Mouse (Mus musculus): ENCODE results near the gene Gdnf.

Gene Gdnf

DNA sequence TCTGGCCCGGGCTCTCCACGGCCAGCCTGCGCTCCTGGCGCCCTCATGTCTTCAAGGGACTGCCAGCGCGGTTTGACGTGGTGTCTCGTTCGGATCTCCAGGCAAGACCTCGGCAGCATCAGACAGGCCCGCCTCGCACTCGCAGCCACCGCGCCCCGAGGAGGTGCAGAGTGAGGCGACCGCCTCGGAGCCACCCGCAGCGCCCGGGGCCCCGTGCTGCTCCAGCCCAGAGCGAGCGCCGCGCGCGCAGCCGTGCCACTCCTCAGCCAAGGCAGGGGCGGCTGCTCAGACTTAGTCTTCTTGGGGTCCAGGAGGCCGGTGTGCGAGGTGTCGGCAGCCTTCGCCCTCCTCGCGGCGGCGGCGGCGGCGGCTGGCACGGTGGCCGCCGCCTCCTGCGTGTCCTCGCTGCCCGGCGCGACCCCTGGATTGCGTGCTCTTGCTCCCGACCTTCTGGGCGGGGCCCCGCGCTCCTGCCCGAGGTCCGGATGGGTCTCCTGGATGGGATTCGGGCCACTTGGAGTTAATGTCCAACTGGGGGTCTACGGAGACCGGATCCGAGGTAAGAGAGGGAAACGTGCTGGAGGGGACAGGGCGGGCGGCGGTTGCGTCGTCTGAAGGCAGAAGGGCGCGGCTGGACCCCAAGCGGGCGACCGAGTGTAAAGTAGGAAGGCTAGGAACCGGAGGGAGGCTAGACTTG, at the start of gene Gdnf:
Gene Gdnf (plus strand): TSS at position 291 of the 697 bp plus-strand sequence.
- no peak for DNase-seq (ENCODE audit: low read depth)

DNA sequence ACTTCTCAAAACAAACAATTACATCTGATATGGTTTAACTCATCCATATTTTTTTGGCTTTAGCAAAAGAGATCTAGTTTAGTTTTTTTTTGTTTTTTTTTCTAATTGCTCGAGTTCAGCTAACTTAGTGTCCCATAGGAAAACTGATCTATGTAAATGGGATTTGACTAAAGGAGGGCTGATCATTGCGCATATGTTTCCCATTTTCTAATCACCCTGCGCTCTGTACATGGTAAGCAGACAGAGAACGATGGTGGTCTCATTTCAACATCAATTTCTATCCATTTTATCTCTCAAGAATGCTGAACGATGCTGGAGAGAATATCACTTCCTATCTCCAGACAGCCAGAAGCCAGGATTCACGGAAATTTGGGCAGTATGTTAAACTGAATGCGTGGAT, 43.5 kb upstream of the Gdnf start:
- no peak for DNase-seq (ENCODE audit: low read depth)

DNA sequence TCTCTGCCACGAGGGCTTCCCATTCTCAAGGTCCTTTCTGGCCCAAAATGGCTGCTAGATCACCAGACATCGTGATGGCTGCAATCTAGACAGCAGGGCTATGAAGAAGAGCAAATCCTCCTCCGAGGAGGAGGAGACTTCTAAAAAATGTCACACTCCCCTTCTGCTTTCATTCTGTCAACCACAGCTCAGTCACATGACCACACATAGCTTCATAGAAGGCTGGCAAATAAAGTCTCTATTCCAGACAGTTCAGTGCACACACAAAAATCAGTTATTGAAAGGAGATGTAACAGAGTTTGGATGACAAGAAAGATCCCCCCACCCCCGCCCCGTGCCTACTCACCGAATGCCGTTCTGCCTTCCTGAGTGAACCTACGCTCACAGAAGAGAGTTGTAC, 37.7 kb upstream of the Gdnf start:
- no peak for DNase-seq (ENCODE audit: low read depth)

DNA sequence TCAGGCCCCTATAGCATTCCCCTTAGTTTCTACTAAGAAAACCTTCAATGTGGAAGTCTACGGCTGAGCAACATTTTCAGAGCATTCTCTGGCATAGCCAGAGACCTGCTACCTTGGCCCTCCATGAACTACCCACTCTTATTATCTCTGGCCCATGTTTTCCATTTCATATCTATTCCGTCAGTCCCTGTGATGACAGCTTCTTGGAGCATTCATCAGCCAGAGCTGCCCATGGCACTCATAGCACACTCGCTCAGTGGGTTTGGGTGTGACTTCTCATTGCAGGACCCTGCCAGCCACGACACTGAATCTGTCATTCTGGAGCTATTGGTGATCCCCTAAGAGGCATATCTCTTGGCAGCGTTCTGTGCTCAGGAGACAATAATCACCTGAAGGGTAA, 29.1 kb upstream of the Gdnf start:
- DNase-seq (ENCODE audit: low read depth): no peak

DNA sequence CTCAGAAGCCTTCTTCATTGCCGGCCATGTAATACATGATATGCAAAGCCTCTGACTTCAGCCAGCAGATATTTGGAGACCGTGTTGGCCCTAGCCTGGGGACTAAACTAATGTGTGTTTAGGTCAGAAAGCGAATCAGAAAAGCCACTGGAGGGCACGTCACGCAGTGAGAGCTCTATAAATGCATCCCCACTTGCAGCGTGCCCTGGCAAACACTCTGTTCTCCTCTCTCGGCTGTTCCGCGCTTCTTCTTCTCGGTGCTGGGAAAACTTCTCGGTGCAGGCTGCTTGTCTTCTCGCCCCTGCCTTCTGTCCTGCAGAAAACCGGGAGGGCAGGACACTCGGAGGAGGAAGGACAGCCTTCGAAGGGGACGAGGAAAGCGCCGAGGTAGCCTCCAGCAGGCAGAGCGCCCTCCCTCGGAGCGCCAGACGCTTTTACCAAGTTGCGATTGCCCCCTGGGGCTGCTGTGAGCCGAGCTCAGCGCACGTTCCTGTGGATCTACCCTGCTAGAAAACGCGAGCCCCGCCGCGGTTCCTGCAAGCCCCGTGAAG, 730 bp upstream of the Gdnf start:
- DNase-seq (ENCODE audit: low read depth): no peak

DNA sequence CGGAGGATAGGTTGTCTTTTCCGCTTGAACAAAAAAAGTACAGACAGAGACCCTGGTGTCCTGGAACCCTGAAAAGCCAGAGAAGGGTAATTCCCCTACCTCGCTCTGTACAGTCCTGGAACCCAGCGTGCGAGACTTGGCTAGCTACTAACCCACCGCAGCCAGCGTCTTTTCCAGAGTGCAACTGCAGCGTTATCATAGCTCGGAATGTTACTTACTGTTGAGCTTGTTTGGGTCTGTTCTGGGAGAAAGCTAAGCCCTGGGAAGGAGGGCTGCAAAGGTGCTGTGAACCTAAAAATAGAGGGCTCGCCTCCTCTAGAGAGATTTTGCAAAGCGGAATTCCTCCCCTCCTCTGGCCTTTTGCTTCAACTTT, 593 bp downstream of the Gdnf start:
- DNase-seq (ENCODE audit: low read depth): no peak

DNA sequence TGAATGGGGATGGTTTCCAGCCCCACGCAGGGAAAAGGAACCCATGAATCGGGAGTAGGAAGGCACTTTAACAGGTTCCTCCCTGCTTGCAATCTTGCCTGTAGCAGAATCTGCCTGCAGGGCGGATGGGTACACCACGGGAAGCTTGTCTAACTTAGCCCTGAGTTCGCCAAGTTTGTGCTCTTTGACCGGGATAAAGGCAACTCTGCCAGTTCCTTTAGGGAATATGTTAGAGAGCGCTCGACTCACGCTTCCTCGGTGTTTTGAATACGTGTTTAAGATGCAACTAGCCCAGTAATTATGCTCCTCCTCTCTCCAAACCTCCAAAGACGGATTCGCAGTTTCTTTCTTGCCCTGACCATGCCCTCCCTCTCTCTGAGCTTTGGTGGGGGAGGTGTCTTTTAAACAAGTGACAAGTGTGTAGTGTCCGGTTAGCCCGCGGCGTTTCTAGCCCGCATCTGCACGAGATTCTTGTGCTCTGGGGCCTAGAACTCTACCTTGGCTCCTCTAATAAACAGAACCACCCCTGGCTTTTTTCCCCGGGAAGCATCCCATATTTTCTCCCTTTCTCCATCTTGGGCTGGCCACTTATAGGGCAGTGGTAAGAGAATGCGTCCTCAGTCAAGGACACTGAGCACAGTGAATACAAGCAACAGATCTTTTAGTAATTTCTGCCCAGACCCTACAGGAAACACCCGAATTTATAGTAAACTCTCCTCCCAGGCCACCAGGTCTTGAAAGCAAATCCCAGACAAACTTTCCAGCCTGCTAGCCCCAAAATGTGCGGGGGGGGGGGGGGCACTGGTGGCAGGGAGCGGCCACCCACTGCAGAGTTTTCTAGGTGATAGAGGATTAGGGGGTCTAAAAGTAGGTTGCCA, 1.4 kb downstream of the Gdnf start:
- DNase-seq (ENCODE audit: low read depth): no peak

DNA sequence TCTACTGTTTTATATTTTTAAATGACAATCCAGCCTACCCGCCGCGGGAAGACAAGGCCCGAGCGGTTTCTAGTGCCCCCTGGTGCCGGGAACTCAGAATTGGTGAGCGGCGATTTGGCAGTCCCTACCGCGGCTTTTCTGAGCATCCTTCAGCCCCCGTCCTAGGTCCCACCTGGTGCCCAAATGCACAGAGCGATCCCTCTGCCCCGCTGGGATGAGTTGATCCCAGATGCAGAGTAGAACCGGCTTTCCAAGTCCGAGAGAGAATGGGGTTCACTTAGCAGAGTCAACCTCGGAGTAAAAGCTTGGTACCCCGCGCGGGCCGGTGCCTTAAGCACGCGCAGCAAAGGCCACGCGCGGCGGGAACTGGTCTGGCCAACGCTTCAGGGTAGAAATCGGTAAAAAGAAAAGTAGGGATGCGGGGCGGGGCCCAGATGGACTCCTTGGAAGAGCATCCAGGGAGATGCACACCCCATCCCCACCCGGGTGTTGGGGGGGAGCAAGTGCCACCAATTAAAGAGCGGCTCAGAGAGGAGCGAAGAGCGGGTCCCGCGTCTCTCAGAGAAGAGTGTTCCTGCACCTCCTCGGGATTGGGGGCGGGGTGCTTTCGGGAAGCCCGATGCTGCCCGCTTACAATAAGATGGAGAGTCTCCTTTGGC, 2.4 kb downstream of the Gdnf start:
- no peak for DNase-seq (ENCODE audit: low read depth)

DNA sequence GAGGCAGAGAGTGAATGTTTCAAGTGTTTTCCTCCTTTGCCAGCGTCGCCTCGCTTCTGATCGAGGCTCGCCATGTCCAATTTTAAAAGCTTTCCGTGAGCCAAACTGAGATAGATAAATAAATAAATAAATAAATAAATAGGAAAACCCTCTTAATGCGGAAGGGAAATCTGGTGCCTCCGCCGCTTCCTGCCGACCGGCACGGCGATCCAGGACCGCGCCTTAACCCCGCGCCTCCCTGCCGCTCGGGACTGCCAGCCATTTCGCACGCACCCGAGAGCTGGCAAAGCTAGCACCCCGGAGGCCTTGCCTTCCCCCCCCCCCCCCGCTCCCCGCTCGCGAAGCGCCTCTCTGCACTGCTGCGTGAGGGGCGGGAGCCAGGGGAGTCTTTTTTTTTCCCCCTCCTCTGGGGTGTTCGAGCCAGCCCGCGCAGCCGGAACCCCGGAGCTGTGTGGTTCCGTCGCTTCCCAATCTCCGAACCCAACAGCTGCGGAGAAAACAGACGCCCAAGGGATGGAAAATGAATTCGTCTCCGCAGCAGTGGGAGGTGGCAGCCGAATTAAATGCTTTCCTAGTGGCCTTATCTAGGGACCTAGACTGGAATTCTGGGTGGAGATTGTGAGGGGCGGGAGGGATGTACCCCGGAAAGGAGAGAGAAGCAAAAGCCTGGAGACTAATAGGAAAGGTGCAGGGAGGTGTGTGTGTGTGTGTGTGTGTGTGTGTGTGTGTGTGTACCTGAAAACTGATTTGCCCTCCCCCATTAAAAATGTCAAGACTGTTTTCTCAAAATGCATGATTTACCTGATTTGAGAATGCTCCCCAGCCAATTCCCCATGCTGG, 3.1 kb downstream of the Gdnf start:
- DNase-seq (ENCODE audit: low read depth): no peak

DNA sequence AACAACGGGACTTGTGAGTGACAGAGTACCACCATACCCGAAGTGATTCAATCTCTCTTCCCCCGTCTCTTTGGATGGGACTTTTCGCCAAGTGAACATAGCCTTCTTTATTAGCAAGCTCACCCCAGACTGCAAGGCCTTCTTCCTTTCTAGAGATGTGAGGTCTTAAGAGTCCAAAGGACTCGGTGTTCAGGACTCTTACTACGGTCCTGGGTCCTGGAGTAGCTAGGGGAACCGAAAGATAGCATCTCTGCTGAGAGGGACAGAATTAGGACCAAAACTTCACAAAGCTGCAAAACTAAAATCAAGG, 3.7 kb downstream of the Gdnf start:
- no peak for DNase-seq (ENCODE audit: low read depth)

DNA sequence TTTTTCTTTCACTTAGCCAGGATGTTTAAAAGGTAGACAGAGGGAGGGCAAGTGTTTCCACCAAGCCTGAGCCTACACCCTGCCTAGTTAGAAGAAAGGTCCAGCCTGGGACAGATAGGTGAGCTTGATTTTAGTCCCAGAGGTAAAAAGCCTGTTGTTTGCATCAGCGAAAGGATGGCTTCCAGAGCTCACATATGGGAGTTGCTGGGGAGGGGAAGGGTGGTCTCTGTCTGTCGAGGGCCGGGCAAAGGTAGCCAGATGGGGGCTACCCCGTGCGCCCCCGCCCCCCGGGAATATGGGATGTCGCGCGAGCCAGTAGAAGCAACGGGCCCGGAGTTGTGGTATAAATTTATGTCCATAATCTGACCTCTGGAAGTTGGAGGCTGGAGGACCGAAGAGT, 4.3 kb downstream of the Gdnf start:
- DNase-seq (ENCODE audit: low read depth): no peak

DNA sequence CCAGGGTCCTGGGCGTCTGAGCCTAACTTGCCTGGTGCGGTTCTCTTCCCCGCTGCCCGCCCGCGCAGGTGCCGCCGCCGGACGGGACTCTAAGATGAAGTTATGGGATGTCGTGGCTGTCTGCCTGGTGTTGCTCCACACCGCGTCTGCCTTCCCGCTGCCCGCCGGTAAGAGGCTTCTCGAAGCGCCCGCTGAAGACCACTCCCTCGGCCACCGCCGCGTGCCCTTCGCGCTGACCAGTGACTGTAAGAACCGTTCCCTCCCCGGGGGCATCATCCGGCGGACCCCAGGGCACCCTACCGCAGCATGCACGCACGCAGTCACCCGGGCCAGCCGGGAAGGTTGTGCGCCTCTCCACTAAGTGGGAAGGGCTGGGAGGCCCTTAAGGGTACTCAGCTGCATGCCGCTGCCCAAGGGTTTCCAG, 4.9 kb downstream of the Gdnf start:
- no peak for DNase-seq (ENCODE audit: low read depth)

DNA sequence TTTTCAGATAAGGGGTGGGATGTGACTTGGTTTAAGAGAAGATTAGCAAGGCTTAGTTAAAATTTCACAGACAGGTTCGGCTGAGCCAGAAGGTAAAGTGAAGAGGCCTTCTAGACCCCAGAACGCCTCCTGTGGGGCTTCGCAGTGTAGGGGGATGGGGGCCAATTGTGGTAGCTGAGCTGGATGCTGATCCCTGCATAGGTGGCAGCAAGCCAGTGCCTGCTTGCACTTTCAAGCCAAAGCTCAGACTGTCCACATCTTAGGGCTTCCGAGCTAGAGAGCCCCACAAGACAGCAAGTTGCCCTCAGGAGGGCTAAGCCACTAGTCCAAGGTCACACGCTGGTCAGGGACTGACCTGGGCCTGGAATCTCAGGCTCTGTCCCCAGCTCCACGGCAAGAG, 13.2 kb downstream of the Gdnf start:
- no peak for DNase-seq (ENCODE audit: low read depth)

DNA sequence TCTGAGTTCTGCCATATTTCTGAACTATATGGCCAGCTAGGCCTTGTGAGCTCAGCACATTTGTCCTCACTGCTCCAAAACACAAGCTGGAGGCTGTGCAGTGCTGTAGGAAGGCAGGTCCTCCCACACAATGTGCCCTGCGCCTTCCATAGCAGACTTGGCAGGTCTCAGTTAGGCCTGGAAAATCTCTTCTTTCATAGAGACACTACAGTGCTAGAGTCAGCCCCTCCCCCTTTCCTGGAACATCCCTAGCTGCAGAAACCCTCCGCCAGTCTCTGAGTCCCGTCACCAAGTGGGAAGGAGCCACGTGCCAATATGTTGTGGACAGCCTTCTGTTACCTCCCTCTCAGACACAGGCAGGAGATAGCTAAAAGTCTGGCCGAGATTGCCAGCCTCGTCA, 14.9 kb downstream of the Gdnf start:
- DNase-seq (ENCODE audit: low read depth): no peak

DNA sequence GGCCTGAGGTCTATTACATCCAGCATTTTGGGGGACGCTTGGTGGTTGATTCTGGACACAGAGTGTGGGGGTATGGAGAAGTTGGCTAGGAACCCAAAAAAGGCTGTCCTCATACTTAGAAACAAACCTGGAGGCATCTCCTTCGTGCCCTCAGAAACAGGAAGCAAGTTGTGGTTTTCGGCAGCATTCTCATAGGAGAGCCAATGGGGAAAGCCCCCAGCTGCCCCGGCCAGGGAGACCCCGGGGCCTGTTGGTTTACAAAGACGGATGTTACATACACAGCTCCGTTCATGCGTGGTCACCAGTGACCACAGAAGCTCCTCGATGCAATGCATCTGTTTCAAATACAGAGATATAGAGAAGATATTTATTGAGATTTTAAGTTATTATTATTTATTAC, 24.8 kb downstream of the Gdnf start:
- DNase-seq (ENCODE audit: low read depth): no peak

DNA sequence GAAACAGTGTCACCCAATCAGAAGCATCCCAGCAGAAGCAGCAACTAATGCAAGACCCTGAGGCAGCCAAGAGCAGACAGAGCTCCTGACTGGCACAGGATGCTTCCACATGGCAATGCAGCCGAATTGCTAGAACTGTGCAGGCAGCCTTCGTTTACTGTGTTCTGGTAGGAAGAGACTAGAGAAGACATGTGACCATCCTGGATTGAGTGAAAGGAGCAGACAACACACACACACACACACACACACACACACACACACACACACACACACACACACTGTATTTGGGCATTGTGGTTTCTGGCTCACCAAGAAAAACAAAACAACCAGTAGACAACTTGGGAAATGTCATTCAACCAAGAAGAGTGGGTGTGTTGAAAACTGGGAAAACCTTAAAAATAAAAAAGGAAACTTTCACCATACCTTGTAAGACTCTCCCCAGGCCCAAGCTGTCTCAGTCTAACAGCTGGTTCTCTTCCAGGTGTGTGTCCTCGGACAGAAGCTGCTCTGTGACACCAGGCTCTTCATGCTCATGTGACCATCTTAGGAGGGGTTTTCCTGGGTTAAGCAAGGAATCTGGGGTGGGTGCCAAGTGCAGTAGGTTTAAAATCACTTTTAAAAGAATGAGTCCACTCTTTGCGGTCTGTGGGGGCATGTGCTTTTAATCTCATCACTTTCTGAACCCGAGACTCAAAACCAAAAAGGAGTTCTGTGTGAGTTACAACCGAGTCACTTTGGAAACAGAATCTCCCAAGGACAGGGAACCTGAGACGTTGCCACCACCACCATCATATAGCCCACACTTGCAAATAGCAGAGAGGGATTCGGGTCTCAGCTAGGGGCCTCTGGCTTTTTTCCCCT, 27.6 kb downstream of the Gdnf start:
- no peak for DNase-seq (ENCODE audit: low read depth)

DNA sequence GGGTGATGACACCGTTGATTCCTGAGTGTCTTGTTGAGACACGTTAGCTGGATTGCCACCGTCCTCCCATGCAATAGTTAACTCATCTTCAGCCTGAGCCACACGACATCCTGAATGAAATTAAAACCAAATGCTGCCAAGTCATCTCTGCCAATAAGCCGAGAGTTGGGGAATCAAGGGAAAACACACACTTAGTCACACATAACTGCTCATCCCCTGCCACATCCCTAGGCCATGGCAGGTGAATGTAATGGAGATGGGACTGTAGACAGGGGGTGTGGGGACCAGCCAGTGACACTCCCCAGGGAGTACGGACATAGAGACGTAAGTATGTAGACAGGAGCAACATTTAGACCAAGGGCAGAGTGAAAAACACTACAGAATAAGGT, 28.3 kb downstream of the Gdnf start:
- no peak for DNase-seq (ENCODE audit: low read depth)

DNA sequence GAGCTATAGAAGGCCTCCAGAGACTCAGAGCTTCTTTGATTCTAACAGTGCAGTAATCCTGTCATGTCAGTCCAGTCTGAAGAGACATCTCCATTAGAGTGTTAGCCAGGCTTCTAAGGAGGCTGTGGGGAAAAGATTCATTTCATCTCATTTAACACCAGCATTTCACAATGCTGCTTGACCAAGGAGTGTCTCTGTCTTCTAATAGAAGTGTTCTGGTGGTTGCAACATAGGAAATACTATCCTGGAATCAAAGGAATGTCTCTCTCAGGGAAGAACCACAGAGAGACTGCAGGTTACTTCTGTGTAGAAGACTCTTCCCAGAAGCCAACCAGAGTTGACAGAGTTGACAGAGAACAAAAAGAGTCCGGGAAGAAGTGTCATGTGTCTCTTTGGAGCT, 31.0 kb downstream of the Gdnf start:
- no peak for DNase-seq (ENCODE audit: low read depth)

DNA sequence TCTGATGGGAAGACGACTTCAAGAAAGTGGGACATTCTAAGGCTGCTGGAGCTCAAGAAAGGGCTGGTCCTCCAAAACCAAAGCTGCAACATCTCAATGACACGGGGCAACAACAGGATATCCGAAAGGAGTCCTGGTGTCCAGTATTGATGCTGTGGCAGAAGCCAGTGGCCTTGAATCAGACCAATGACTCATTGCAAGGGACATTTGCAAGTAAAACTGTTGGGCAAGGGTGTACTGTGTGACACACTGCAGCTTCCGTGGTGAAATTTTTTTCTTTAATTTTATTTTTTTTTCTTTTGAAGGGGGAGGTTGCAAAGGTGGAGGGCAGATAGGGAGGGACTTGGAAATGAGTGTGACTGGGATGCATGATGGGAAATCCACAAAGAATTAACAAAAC, 31.8 kb downstream of the Gdnf start:
- DNase-seq (ENCODE audit: low read depth): no peak

DNA sequence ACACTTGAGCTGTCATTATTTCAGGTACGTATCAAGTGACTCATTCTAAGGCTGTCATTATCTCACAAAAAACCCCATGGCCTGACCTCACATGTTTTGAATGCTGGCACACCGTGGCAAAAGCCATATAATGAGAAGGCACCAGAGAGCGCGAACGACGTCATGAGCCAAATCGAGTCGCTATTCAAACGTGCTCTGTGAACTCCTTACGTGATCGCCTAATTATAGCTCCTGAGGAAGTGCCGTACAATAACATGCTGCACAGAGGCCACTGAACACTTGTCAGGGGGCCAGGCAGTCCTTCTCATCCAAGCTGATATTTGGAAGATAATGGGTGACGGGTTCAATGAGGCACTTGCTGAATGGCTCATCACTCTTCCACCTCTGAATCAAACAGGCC, 46.8 kb downstream of the Gdnf start:
- DNase-seq (ENCODE audit: low read depth): no peak

DNA sequence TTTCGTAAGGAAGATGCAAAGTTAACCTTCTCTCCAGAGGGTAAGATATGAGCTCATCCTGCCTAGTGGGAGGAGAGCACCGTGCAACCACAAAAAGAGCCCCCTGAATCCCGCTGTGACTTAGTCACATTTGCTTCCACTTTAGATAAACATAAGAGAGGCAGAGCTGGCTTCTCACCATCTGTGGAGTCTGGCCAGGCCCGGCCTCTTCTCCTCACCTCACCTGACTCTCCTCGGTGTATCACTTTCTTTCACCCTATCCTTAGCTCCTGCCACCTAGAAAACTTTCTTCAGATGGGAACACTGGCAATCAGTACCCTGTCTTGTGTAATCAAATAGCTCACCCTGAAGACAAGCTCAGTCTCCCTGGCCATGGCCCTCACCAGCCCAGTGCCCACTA, 48.2 kb downstream of the Gdnf start:
- no peak for DNase-seq (ENCODE audit: low read depth)

Measured in naive thymus-derived CD4-positive, alpha-beta T cell, adult 2 months (primary cell).